Mouse (Mus musculus) hindbrain, embryonic 11.5 days (tissue): ENCODE results near the gene Padi1. TPM values are rescaled to one million over a fixed set of nuclear protein-coding genes. Genes with fewer than 3 reads are reported as not detected.

ENCODE experiments used
- ATAC-seq: fragments of 200-750 bp; cut with Nextera tagmentation; 2 replicates; pipeline ENCODE4 v1.8.0; 2017; ENCODE audit warnings: mild to moderate bottlenecking, moderate TSS enrichment, moderate library complexity; ENCODE audit not compliant: low FRiP score
- DNase-seq: peaks from one replicate; pipeline ENCODE4 v3.0.0-alpha.2; 2015; ENCODE audit warnings: low spot score
- H3K27ac ChIP-seq: fragments of 300-500 bp; sonication (generic); 2 replicates; pipeline ENCODE4 v1.5.1; 2014; ENCODE audit warnings: mild to moderate bottlenecking, low read depth, low read length
- H3K27me3 ChIP-seq: fragments of 300-500 bp; sonication (generic); 2 replicates; pipeline ENCODE4 v1.6.1; 2014; ENCODE audit warnings: mild to moderate bottlenecking, low read length, moderate library complexity, mixed read lengths; ENCODE audit not compliant: control insufficient read depth, insufficient read depth
- H3K36me3 ChIP-seq: fragments of 300-500 bp; sonication (generic); 2 replicates; pipeline ENCODE4 v1.6.1; 2014; ENCODE audit warnings: mild to moderate bottlenecking, low read length, moderate library complexity, mixed read lengths; ENCODE audit not compliant: control insufficient read depth, insufficient read depth
- H3K4me1 ChIP-seq: fragments of 300-500 bp; sonication (generic); replicated peaks from 2 replicates; pipeline ENCODE4 v1.6.1; 2014; ENCODE audit warnings: low read length, mixed read lengths; ENCODE audit not compliant: control insufficient read depth, insufficient read depth
- H3K4me2 ChIP-seq: fragments of 300-500 bp; sonication (generic); replicated peaks from 2 replicates; pipeline ENCODE4 v1.6.1; 2014; ENCODE audit warnings: mild to moderate bottlenecking, low read depth, low read length
- H3K4me3 ChIP-seq: fragments of 300-500 bp; sonication (generic); 2 replicates; pipeline ENCODE4 v1.5.1; 2014; ENCODE audit warnings: low read depth, low read length
- H3K9ac ChIP-seq: fragments of 300-500 bp; sonication (generic); 2 replicates; pipeline ENCODE4 v1.6.1; 2014; ENCODE audit warnings: low read depth, low read length
- H3K9me3 ChIP-seq: fragments of 300-500 bp; sonication (generic); 2 replicates; pipeline ENCODE4 v1.6.1; 2016; ENCODE audit warnings: low read length; ENCODE audit not compliant: control insufficient read depth
- WGBS: fragments of 180-500 bp; shearing (Covaris S2); extraction: QIAGEN DNeasy Blood & Tissue Kit; methylation state at CpG from one replicate; pipeline ENCODE4 v1.1.7; 2014; 5-methylcytosine and 5-hydroxymethylcytosine counted together
- polyA plus RNA-seq: library from polyadenylated mRNA; unstranded; fragments of >200 nt; fragmentation: Nextera tagmentation; extraction: Ambion mirVana; gene quantifications from 2 replicates; pipeline ENCODE4 v1.2.1, GENCODE M21; 2014

Gene Padi1
- polyA plus RNA-seq, 1 experiment from 2014 or later = 0.05 TPM

GRCm38 (mm10) chr4:140837879-140838278 is 7.7 kb downstream of the Padi1 start:
- Histone ChIP-seq H3K4me2 (no peak overlapping the region; the same call in 1 of the 2 replicates), H3K27ac (no peak overlapping the region), H3K9ac (no peak overlapping the region), H3K9me3 (no peaks in the 10 kb centered on the region), H3K36me3 (no peaks in the 10 kb centered on the region), H3K27me3 (no peaks in the 10 kb centered on the region), H3K4me3 (no peak overlapping the region), H3K4me1 (peaks cover 3% of the 10 kb centered on the region)
- DNase-seq = no peak
- WGBS = 25% methylated on average over 8 of the region's 8 CpGs
- ATAC-seq = 0 out of 2 replicates have a peak, but pooled peaks have one; percentile 21

- no peak overlapping the region for H3K27ac ChIP-seq
- no peak overlapping the region for H3K9ac ChIP-seq
- no peaks in the 10 kb centered on the region for H3K27me3 ChIP-seq
- H3K4me2 ChIP-seq = no peak overlapping the region
- ATAC-seq (0 out of 2 replicates have a peak, but pooled peaks have one; percentile 6), DNase-seq (no peak)
- H3K9me3 ChIP-seq = no peaks in the 10 kb centered on the region
- WGBS = 61% methylated on average over 11 of the region's 11 CpGs
- peaks cover 3% of the 10 kb centered on the region for H3K4me1 ChIP-seq
- no peaks in the 10 kb centered on the region for H3K36me3 ChIP-seq
- H3K4me3 ChIP-seq = no peak overlapping the region
These were observed 9.2 kb downstream of the Padi1 start for GRCm38 (mm10) chr4:140836208-140836866.

DNA sequence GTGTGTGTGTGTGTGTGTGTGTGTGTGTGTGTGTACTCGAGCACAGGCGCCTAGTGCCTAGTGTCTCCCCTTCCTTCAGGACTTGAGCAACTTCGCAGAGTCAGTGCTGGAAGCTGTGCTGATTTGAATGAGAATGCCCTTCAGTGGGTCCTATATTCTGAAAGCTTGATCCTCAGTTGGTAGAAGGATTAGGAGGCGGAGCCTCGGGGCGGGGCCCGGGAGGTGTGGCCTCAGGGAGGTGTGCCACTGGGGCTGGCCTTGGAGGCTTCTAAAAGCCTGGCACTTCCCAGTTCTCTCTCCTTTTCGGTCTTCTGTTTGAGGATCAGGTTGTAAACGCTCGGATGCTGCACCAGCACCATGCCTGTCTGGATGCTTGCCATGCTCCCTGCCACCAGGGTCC is 9.9 kb downstream of the Padi1 start:
- Histone ChIP-seq H3K4me2 (peak overlapping the region; percentile 5; the same call in 1 of the 2 replicates), H3K4me1 (peaks cover 3% of the 10 kb centered on the region), H3K36me3 (no peaks in the 10 kb centered on the region), H3K4me3 (no peak overlapping the region), H3K9me3 (no peaks in the 10 kb centered on the region), H3K27ac (no peak overlapping the region), H3K27me3 (no peaks in the 10 kb centered on the region), H3K9ac (no peak overlapping the region)
- 2% methylated on average over 10 of the region's 10 CpGs for WGBS
- ATAC-seq = peak; percentile 48
- peak; percentile 82 for DNase-seq

- no peaks in the 10 kb centered on the region for H3K9me3 ChIP-seq
- no peaks in the 10 kb centered on the region for H3K36me3 ChIP-seq
- no peak for ATAC-seq
- no peaks in the 10 kb centered on the region for H3K27me3 ChIP-seq
- 58% methylated on average over 6 of the region's 6 CpGs for whole genome bisulfite sequencing
- H3K9ac ChIP-seq = no peak overlapping the region
- H3K4me1 ChIP-seq = peaks cover 3% of the 10 kb centered on the region
- DNase-seq = no peak
- no peak overlapping the region for H3K4me3 ChIP-seq
- H3K27ac ChIP-seq = no peak overlapping the region
- H3K4me2 ChIP-seq = no peak overlapping the region
These were observed 11.1 kb downstream of the Padi1 start for GRCm38 (mm10) chr4:140834327-140834934.

DNA sequence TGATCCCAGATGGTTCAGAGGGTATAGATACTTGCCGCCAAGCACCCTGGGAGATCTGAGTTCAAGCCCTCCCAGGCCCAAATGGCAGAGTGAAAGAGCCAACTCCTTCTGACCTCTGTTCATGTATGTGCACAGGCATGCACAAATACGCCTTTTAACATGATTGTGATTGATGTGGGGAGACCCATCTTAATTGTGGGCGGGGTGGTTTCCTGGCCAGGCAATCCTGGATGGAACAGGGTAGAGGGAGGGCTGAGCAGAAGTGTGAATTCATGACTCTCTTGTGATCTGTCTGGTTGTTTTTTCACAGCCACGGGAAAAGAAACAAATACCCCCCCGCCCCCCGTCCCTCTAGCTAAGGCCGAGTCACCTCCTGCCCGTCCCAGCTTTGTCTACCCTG is 12.8 kb downstream of the Padi1 start:
- Histone ChIP-seq H3K27me3 (no peaks in the 10 kb centered on the region), H3K4me3 (no peak overlapping the region), H3K27ac (no peak overlapping the region), H3K4me1 (peaks cover 3% of the 10 kb centered on the region), H3K9me3 (no peaks in the 10 kb centered on the region), H3K36me3 (no peaks in the 10 kb centered on the region), H3K4me2 (no peak overlapping the region), H3K9ac (peak overlapping the region; percentile 37; the same call in 1 of the 2 replicates)
- ATAC-seq (no peak), DNase-seq (no peak)
- WGBS = 35% methylated on average over 8 of the region's 8 CpGs

GRCm38 (mm10) chr4:140831808-140832207 is 13.8 kb downstream of the Padi1 start:
- H3K27me3 ChIP-seq = no peaks in the 10 kb centered on the region
- H3K27ac ChIP-seq = no peak overlapping the region
- WGBS = 94% methylated on average over 4 of the region's 4 CpGs
- H3K9ac ChIP-seq = no peak overlapping the region
- H3K4me1 ChIP-seq = peaks cover 3% of the 10 kb centered on the region
- no peak for ATAC-seq
- no peaks in the 10 kb centered on the region for H3K36me3 ChIP-seq
- no peak for DNase-seq
- no peaks in the 10 kb centered on the region for H3K9me3 ChIP-seq
- no peak overlapping the region for H3K4me2 ChIP-seq
- no peak overlapping the region for H3K4me3 ChIP-seq

DNA sequence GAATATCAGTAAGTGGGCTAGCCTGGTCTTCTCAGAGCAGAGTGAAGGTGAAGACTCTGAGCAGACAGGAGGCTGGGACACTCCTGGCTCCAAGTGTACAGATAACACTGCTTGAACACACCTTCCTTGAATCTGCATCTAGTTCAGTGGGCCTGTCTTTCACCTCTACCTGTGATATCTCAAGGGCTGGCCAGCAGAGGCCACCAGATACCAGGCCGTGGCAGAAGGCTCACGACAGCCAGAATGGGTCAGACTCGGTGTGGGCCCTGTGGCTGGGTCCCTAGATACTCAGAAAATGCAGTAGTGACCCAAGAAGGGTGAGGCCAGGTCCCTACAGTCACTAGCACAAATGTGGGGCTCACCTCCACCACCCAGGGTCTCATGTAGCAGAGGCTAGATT is 18.3 kb downstream of the Padi1 start:
- Histone ChIP-seq H3K4me3 (no peak overlapping the region), H3K4me1 (no peaks in the 10 kb centered on the region), H3K9me3 (no peaks in the 10 kb centered on the region), H3K36me3 (no peaks in the 10 kb centered on the region), H3K4me2 (no peak overlapping the region), H3K27me3 (no peaks in the 10 kb centered on the region), H3K27ac (no peak overlapping the region), H3K9ac (no peak overlapping the region)
- ATAC-seq (no peak), DNase-seq (no peak)
- 73% methylated on average over 3 of the region's 3 CpGs for WGBS

DNA sequence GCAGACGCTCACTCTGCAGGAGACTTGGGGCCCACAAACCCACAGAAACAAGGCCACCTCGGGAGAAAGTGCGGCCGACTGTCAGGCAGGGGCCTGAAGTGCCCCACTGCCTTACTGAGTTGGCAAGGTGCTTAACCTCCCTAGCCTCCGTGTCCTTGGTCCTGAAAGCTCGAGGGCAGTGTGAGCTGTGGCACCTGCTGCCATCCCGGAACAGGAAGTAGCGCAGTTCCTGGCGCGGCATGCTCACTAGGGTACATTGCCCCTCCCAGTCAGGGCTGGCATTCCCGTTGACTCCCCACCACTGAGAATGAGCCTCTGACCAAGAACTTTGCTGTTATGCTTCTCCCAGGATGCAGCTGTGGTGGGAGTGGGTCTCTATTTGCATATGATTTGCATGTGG is 19.6 kb downstream of the Padi1 start:
- H3K36me3 ChIP-seq = no peaks in the 10 kb centered on the region
- WGBS = 59% methylated on average over 11 of the region's 11 CpGs
- no peak overlapping the region for H3K27ac ChIP-seq
- no peak overlapping the region for H3K4me3 ChIP-seq
- no peaks in the 10 kb centered on the region for H3K27me3 ChIP-seq
- DNase-seq (no peak), ATAC-seq (no peak)
- H3K4me2 ChIP-seq = no peak overlapping the region
- no peak overlapping the region for H3K9ac ChIP-seq
- H3K4me1 ChIP-seq = no peaks in the 10 kb centered on the region
- H3K9me3 ChIP-seq = no peaks in the 10 kb centered on the region

DNA sequence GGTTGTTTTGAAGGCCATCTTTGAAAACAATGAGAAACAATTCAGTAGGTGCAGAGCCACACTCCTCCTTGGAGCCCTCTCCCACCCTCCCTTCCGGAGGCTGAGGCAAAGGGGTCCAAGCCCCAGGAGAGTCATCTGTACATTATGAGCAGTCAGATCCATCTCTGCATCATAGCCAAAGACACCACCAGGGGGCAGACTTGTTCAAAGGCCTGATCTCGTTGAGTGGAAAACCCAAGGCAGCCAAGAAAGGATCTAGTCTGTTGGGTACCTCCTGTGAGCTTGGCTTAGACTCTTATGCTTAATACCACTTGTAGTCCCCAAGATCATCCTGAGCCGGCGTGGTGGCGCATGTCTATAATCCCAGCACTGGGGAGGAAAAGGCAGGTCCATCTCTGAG is 23.6 kb downstream of the Padi1 start:
- H3K9ac ChIP-seq = no peak overlapping the region
- no peak overlapping the region for H3K4me3 ChIP-seq
- DNase-seq = peak; percentile 74
- H3K36me3 ChIP-seq = no peaks in the 10 kb centered on the region
- no peak for ATAC-seq
- WGBS = 73% methylated on average over 5 of the region's 5 CpGs
- H3K4me1 ChIP-seq = no peaks in the 10 kb centered on the region
- H3K27me3 ChIP-seq = no peaks in the 10 kb centered on the region
- H3K27ac ChIP-seq = no peak overlapping the region
- no peaks in the 10 kb centered on the region for H3K9me3 ChIP-seq
- no peak overlapping the region for H3K4me2 ChIP-seq
